Mouse (Mus musculus): ENCODE results near the gene Ugt1a8.
"Not testable (repeated sequence)": the region's sequence is repeated elsewhere in the genome, so short reads cannot be mapped to it uniquely, and the experiment has no call there.

The Ugt1a8 gene

DNA sequence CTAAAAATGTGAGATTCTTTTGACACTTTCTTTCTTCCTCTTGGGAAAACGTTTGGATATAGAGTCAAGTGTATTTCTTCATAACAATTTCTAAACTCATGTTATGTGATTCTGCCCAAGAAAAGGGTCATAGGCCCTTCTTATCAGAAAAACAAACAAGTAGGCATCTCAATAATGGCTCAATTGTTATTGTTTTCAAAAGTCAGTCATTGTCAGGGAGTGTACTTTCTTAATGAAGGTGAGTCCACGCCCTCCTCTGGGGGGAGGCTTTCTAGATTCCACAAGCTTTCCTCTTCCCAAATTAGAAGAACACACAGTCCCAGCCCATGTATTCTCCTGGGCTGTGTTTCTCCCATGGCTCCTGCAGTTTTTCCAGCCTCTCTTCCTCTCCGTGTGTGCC is at the start of gene Ugt1a8:
TSS of gene Ugt1a8 (plus strand) at position 301 of the 400 bp plus-strand sequence.
- no peak for DNase-seq

DNA sequence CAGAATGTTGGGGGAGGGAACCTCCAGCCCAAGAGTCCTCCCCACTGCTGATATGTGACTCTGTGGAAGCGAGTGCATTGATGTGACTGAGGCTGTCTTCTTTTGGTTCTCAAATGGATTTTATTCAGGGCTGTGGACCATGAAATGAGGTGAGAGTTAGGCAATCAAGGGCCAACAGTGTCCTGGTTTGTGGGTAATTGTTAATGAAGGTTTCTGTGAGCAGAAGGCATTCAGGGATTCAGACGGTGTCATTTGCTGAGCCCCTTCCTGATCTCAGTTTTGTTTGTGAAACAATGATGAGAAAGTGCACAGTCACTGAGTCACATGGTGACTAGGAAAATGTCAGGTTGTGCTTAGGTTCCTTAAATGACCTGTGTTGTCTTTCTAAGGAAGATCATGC is 44.6 kb upstream of the Ugt1a8 start:
- DNase-seq = not testable (repeated sequence)

DNA sequence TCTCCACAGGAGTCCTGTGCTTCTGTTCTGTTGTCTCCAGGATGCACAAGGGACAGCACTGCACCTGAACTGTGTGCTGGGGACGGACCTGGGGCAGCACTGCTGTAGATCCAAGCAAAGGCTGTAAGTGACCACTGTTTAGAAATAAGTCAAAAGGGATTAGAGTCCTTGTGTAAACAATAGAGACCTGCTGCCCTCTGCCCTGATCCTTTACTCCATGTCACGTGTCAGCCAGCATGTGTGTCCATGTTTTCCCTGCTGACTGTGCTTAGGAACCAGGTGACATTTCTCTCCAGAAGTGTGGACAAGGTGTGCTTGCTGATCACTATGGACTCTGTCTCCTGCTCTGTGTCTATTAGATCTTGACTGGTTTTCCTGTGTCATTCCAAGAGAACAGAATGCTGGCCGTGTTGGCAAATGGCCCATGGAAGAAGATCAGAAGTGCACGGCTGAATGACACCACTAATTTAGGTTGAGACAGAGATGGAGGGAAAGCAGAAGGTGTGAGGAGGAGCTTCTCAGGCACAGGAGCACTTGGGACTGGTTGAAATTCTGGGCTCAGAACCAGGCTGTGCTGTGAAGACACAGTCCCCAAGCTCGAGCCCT is 42.7 kb upstream of the Ugt1a8 start:
- DNase-seq = not testable (repeated sequence)

DNA sequence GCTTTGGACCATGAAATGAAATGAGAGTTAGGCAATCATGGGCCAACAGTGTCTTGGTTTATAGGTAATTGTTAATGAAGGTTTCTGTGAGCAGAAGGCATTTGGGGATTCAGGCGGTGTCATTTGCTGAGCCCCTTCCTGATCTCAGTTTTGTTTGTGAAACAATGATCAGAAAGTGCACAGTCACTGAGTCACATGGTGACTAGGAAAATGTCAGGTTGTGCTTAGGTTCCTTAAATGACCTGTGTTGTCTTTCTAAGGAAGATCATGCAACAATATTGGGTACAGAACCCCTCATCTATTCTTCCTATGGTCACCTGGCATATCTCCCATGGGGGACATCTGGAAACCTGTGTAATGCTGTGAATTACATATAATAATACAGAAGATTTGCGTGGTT is 40.2 kb upstream of the Ugt1a8 start:
- not testable (repeated sequence) for DNase-seq

DNA sequence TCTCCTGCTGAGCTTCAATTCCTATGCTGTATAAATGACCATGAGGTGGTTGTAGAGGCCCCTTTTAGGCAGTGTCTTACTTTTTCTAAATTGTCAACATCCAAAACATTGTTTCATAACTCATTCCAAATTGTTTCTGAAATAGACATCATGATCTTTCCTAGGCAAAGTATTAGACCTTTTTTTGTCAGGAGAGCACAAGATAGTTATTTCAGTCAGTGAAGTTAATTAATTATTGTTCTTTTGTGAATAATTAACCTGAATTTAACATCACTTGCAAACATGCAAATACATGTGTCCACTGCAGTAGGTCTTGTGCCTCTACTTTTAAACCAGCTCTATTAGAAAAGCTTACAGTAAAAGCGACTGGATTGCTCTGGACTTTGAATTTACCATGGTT is 32.5 kb upstream of the Ugt1a8 start, which contains the start of gene Ugt1a10:
TSS of gene Ugt1a10 (plus strand) at position 301 of the 400 bp plus-strand sequence.
- no peak for DNase-seq

DNA sequence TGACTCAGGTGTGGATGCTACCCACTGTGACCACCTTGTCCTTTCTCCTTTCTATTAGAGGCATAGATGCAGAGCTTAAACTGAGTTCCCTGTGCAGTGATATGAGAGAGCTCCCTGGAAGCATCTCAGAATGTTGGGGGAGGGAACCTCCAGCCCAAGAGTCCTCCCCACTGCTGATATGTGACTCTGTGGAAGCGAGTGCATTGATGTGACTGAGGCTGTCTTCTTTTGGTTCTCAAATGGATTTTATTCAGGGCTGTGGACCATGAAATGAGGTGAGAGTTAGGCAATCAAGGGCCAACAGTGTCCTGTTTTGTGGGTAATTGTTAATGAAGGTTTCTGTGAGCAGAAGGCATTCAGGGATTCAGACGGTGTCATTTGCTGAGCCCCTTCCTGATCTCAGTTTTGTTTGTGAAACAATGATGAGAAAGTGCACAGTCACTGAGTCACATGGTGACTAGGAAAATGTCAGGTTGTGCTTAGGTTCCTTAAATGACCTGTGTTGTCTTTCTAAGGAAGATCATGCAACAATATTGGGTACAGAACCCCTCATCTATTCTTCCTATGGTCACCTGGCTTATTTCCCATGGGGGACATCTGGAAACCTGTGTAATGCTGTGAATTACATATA is 21.0 kb upstream of the Ugt1a8 start:
- not testable (repeated sequence) for DNase-seq

DNA sequence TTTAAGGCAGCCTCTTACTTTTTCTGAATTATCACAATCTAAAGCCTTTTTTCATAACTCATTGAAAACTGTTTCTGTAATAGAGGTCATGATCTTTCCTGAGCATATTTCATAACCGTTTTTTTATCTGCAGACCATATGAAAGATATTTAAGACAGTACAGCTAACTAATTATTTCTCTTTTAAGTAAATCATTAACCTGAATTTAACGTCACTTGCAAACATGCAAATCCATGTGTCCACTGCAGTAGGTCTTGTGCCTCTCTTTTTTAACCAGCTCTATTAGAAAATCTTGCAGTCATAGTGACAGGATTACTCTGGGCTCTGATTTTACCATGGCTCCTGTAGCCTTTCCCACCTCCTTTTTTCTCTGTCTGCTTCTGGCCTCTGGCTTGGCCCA is 17.1 kb upstream of the Ugt1a8 start, which contains the start of gene Ugt1a9:
TSS of gene Ugt1a9 (plus strand) at position 306 of the 400 bp plus-strand sequence.
- no peak for DNase-seq

DNA sequence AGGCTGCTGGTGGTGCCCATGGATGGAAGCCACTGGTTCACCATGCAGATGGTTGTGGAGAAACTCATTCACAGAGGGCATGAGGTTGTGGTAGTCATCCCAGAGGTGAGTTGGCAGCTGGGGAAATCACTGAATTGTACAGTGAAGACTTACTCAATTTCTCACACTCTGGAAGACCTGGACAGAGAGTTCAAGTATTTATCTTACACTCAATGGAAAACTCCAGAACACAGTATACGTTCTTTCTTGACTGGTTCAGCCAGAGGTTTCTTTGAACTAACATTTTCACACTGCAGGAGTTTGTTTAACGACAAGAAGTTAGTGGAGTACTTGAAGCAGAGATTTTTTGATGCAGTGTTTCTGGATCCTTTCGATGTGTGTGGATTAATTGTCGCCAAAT is 16.7 kb upstream of the Ugt1a8 start:
- DNase-seq = no peak

DNA sequence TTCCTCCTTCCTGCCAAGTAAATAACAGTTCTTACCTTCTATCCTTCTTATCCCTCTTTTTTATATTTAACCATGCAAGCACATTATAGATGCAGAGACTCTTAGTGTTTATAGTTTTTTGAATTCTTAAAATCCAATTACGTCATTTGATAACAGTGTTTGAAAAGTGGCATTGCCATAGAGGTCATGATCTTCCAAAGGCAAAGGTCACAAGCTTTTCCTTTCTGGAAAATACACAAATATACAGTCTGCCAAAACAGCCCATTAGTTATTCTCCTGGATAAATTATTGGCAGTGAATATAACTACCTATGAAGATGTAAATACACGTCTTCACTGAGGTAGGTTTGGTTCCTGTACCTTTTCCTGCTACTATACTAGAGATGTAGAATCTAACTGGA is 13.1 kb upstream of the Ugt1a8 start:
- DNase-seq = no peak

DNA sequence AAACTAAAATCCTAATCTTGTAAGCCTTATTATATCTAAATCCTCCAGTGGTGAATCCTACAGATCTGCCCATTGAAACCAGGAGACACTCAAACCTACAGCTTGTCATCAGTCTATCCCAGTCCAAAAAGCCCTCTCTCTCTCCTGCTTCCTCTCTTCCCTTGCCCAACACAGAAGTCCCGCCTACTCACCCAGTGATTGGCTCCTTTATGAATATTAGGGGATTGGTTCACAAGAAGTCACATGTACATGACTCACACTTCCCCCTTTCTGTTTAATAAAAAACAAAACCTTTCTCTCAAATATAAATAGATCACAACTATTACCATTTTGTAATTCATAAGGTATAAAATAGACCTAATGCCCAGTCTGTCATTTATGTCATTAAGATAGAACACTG is 10.5 kb upstream of the Ugt1a8 start:
- DNase-seq = peak in 1 of 2 experiments; percentile 7

DNA sequence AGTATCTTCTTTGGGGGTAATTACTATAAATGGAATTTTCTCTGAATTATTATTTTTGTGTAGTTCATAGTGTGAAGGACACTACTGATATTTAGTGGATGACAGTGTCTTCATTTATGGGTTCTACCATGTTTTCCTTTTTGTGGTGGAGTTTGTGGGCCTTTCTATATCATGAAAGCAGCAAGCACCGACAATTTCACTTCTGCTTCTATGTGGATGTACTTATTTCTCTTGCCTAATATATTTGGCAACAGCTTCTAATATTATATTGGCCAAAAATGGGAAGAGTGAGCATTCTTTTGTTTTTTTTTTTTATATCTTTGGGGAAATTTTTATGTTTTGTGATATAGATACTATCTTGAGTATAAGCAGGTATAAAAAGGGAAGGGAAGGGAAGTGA is 5.9 kb upstream of the Ugt1a8 start:
- no peak for DNase-seq

DNA sequence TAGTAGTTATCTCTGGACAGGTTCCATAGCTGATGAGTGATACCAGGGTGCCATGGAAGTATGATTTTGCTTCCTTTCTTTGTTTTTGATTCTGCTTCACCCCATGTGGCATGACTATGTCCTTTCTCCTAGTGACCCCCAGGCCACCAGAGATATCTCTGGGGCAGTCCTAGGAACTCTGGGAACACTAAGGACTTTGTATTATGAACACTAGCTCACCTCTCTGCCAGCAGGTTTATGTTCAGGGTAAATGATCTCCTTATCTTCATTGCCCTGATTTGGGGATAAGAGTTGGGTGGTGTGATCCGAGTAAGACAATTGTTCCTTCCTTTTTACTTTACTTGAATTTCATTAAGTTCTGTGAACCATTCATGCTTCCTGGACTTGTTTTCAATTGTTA is 1.5 kb upstream of the Ugt1a8 start:
- DNase-seq = no peak

DNA sequence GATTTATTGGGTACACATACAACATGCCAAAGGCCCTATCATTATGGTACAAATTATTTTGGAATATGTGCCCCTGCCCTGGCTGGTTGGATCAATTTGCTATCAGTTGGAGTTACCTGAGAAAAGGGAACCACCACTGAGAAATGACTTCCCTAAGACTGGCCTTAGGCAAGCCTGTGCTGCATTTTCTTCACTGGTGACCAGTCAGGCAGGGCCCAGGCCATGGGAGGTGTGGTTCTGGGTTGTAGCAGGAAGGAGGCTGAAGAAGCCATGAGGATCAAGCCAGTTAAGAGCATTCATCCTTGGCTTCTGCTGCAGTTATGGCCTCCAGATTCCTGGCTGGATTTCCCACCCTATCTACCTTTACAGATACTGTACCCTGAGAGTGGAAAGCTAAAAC is 4.7 kb downstream of the Ugt1a8 start:
- no peak for DNase-seq

DNA sequence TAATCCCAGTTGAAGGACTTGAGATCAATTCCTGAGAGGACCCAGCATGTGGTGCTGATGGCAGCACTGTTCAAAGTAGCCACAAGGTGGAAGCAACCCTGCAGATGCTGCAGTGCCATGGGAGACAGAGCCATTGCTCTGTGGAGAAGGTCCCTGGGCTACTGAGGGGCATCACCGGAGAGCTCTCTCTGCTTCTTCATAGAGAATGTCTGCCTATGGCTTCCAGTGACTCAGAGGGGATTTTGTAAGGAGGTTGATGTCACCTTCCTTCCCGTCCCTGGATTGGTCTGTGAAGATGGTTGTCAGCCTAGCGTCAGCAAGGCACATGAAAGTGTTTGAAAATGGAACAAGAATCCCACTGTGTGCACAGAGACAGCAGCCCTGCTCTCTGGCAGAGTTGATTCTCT is 6.7 kb downstream of the Ugt1a8 start:
- DNase-seq = peak in 1 of 2 experiments; percentile 7

DNA sequence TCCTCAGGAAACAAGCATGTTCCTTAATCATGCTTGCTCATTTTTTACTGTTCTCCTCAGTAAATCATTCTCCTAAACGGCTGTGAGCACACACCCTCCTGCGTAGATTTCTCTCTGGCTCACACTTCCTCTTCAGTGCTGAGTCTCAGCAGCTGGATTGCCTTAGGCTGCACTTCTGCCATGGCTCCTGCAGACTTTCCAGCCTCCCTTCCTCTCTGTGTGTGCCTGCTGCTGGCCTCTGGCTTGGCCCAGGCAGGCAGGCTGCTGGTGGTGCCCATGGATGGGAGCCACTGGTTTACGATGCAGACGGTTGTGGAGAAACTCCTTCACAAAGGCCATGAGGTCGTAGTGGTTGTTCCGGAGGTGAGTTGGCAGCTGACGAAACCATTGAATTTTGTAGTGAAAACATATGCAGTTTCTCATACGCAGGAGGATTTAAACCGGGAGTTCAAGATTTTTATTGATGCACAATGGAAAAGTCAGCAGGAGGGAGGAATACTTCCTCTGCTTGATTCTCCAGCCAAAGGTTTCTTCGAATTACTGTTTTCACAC is 7.4 kb downstream of the Ugt1a8 start, which contains the start of gene Ugt1a7c:
TSS of gene Ugt1a7c (plus strand) at position 122 of the 552 bp plus-strand sequence.
- DNase-seq = peak; percentile 28 to 36

DNA sequence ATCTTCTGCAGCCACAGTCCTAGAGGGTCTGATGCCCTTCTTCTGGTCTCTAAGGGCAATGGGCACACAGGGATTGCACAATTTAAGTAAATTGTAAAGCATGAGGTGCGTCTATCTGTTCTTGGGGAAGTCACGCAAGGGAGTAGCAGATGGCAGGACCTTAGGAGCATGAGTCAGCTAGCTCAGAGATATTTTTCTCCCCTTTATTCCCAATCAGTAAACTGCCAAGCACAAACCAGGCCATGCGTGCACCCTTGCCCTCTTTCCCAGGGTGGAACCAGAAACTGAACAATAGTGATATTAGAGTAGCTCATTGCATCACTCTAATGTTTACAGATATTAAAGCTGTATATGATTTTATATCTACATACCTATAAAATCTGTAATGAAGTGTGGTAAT is 10.9 kb downstream of the Ugt1a8 start:
- DNase-seq = peak in 1 of 2 experiments; percentile 7

DNA sequence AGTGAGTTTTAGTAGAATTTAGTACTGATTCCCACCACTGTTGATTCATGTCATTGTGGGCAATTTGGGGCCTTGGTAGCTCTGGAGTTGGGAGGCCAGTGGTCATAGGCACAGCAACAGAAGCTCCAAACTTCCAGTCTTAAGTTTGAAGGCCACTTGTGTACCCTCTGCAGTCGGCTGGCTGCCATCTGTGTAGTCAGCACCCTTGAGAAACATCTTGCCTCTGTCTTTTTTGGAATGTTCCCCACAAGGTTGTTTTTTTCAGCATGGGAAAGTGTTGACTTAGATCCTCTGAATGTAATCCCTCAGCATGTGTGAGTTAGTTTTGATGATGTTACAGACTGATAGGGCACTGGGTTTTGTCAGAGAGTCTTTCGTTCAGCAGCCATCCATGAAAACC is 12.1 kb downstream of the Ugt1a8 start:
- DNase-seq = not testable (repeated sequence)

DNA sequence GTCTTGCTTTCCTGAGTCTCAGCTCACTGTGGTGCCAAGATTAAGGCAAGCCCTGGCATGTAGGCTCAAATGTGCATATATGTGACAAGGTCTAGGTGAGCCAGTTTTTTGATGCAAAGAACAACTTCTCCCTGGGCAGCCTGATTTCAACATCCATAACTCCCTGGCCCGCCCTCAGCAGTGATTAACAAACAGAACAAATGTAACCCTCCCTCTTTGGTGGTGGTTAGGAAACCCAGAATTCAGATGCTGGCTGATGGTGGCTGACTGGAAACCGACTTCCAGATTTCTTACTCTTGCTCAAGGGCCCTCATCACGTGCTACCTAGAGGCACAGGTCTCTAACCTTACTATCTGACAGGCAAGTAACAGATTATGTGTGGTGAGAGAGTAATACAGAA is 15.4 kb downstream of the Ugt1a8 start, which contains the start of gene Ugt1a6b:
TSS of gene Ugt1a6b (plus strand) at position 234 of the 400 bp plus-strand sequence.
- peak; percentile 52 to 67 for DNase-seq

DNA sequence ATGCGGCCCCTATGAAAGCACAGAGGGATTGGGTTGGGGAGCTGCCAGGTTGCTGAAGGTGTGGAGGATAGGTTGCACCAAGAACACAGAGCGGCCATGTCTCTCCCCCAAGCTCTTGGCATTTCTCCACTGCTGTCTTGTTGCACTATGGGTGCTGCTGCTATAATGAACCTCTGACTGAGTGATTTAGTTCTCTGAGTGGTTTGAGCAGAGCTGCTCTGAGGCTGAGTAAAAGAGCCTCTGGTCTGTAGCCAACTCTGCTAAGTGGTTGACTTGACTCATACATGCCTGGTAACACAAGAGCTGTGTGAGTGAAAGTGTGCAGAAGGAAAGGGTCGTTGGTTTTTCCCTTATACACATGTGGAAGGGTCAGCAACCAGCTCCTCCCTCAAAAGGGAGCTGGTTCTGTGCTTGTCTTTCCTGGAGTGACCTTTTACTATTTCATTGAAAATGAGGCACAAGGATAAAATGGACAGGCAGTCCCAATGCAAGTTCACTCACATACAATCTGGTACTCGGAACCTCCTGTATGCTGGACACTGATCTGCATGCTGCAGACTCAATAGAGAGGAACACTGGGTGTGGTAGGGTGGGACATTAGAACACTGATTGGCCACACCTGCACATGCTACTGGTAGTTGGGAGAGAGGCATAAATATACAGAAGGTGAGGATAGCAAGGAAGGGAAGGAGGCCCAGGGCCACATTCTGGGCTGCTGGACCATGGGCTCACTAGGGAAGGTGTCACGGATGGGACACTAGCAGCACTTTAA is 16.3 kb downstream of the Ugt1a8 start:
- DNase-seq = peak in 1 of 2 experiments; percentile 31

DNA sequence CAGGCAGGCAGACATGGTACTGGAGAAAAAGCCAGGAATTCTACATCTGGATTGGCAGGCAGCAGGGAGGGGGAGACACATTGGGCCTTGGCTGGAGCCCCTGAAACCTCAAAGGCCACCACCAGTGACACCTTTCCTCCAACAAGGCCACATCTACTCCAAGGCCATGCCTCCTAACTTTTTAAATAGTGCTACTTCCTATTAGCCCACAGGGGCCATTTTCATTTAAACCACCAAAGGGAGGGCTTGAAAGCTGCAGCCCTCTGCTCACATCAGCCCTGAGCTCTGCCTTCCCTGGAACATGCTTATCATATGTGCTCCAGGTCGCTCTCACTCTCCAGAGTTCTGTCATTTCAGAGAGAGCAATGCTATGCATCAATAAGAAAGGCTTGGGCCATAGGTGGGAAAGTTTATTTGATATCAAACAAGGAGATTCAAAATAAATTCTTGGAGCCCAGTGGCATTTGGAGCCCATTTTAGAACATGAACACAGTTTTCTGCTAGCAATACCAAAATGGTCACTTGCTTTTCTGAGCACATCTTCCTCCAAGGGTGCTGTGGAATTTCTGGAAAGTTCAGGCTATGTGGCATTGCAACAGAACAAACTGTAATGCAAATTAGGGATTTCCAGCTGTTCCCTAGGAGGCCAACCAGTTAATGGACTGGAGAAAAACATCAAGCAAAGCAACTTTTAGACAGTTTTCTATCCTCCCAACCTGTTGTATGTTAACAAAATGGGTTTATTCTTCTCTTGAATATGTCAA is 17.2 kb downstream of the Ugt1a8 start:
- no peak for DNase-seq

DNA sequence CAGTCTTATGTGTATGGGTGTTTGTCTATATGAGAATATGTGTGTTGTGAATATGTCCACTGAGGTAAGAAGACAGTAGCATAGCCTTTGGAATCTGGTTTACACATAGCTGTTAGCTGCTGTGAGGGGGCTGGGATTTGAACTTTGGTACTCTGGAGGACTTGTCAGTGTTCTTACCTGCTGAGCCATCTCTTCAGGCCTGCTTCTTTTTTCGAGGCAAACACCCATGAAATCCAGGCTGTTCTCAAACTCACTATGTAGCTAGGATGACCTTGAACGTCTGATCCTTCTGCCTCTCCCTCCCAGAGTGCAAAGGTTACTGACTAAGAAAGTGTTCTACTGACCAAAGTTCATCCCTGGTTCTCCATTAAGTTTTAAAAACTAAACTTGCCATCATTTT is 18.0 kb downstream of the Ugt1a8 start:
- no peak for DNase-seq

DNA sequence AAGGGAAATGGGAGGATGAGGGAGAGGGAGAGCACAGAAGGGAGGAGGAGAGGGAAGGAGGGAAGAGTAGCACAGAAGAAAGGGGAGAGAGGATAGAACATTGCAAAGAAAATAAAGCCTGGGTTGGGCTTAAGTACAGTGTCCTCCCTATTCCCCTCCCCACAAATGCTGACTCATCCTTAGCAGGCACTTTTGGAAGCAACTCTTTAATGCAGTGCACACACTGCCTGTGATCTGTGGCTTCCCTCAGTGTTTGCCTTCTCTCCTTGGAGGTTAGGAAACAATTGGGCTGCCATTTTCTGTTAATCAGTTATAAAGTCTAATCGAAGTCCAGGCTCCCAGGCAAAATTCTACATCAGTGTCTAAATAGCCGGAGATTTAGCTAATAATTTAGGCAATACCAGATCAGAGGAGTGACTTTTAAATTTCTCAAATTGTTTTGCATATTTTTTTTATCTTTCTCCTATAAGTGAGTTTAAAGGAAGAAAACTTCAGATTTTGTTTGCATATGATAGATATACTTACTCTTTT is 21.5 kb downstream of the Ugt1a8 start:
- DNase-seq = not testable (repeated sequence)

All from lung, adult 18-20 months (tissue).